Mouse (Mus musculus): Measurements from ENCODE around the gene Rpl13a.
A peak's percentile ranks its signal among the peaks of the same experiment; 100 is the strongest.
"Not testable (repeated sequence)": the region's sequence is repeated elsewhere in the genome, so short reads cannot be mapped to it uniquely, and the experiment has no call there.

The Rpl13a gene

GRCm38 (mm10) chr7:45155590-45155989 is 27.0 kb upstream of the Rpl13a start:
- no peak for DNase-seq

DNA sequence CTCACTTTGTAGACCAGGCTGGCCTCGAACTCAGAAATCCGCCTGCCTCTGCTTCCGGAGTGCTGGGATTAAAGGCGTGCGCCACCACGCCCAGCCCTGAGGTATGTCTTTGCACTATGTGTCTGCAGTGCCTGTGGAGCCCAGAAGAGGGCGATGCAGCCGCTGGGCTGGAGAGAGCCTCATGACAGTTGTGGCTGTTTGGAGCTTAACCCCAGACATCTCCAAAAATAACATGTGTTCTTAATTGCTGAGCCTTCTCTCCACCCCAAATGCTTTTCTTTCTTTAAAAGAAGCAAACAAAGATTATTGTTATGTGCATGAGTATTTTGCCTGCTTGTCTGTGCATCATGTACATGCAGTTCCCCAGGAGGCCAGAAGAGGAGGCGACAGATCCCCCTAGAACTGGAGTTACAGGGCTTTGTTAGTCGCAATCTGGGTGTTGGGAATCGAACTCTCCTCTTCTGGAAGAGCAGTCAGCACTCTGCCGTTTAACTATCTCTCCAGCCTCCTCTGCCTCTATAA is 26.5 kb upstream of the Rpl13a start:
- DNase-seq: peak; percentile 70

- peak; percentile 98 for DNase-seq
Observed at GRCm38 (mm10) chr7:45154096-45154992, 25.8 kb upstream of the Rpl13a start, which contains the start of the genes Pih1d1 and Aldh16a1. Gene Pih1d1, plus strand, starts transcription at chr7:45154303. Gene Aldh16a1, minus strand, starts transcription at chr7:45154584.

DNA sequence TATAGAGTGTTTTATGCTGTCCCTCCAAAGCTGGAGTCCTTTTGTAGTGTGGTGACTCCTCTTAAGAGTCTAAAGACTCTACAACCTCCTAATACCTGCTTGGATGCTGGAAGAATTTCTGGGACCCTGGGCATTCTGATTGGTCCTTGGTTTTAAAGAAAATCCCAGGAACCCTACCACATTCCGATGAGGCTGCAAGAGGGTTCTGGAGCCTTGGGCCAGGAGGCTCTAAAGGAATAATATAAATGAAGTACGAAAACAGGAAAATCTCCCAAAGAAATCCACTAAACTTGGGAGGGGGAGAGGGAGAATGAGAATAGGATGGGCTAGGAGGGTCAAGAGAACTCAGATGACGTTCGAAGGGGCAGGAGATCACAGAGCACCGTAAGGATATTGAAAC is 25.0 kb upstream of the Rpl13a start:
- no peak for DNase-seq

GRCm38 (mm10) chr7:45153052-45153451 is 24.5 kb upstream of the Rpl13a start:
- DNase-seq: not testable (repeated sequence)

DNA sequence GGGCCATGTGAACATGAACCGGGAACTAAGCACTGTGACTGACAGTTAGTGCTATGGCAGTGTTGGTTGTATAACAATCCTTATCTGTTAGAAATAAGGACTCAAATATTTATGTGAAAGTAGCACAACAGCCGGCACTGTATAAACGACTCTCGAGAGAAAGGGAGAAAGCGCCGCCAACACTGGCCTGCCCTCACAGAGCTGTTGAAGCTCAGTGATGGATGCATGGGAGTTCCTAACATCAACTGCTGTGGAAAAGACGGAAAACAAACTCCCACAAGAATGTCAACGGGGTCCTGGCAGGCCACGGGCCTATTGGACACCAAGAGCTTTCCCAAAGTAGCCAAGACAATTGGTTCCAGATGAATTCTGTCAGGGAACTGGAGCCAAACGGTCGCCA is 22.7 kb upstream of the Rpl13a start:
- DNase-seq: no peak

DNA sequence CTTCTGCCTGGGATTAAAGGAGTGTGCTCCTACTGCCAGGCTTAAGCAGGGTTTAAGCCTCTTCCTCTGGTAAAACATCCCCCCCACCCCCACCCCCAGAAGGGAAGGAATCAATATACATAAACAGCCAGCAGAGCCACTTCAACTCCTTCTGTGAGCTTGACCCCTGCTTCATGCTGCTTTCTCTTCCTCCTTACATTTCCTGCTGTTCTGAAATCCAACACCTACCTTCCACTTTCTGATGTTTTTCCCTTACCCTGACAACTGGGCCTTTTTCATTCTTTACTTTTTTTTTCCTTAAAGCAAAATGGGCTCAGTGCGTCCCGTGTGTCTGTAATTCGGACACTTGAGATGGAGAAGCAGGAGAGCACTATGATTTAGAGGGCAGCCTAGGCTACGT is 21.8 kb upstream of the Rpl13a start:
- no peak for DNase-seq

DNA sequence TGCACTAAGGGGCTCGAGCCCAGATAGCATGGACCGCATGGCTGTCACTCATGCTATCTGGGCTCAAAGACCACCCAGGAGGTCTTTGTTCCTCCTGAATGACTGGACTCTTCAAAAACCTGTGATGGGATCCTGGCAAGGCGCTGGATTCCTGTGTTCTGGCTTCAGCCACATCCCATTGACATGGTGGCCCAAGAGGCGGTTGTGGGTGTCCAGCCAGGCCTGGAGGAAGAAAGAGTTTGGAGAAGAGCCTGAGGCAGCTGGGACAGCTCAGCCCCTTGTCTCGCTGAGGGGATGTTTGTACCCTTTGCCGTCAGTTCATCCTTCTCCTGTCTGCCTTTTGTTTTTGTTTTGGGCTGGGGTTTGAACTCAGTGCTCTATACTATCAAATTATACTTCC is 21.0 kb upstream of the Rpl13a start:
- no peak for DNase-seq

- DNase-seq: no peak
Observed at GRCm38 (mm10) chr7:45148534-45149098, 20.1 kb upstream of the Rpl13a start.

- DNase-seq: no peak
Observed at GRCm38 (mm10) chr7:45147899-45148298, 19.3 kb upstream of the Rpl13a start.

DNA sequence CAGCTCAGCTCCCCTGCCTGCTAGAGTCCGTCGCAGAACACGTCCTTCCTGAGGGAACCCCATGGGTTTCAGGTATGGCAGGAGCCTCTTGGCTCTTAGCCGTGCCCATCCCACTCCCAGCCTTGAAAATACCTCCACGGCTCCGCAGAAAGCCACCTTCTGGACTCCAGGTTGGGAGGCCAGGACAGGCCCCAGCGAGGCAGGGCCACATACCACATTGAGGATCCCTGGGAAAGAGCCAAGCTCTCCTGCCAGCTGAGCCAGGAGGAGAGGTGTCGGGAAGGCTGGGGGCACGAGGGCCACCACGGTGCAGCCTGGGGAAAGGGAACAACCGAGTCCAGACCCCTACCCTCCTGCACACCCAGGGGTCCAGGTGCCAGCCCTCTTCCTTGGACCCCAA is 18.7 kb upstream of the Rpl13a start:
- DNase-seq: no peak

- no peak for DNase-seq
Observed at GRCm38 (mm10) chr7:45145460-45145859, 16.9 kb upstream of the Rpl13a start.

DNA sequence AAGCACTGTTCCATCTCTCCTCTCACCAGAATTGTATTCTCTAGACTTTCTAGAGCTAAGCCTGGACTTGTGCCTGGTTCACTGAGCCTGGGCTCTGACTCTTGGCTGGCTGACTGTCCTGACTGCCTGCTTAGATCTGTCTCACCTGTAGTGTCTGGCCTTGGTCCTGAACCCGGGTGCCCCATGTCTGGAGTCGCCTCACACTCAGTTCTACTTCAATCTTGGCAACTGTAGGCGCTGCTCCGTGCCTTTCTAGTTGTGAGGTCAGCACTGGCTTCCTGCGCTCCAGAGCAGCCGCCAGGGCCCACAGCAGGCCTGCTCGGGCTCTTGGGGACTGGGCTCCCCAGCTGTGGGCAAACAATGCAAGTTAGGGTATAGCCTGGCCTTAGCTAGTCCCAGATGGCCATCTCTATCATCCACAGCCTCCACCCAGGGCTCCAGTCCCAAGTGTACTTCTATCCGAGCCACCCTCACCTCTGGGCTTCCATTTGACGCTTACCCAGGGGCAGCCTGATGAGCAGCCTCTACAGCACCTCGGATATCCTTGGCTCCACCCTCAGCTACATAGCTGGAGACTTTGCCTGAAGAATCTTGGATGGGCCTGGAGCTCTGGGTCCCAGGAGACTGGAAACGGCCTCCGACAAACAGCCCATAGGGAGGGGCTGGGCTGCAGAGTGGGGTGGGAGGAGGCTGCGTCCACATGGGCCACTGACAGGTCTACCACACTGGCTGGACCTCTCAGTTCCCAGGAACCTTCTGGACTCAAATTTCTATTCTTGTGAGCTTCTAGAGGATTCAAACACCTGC is 16.0 kb upstream of the Rpl13a start:
- DNase-seq: no peak

- DNase-seq: no peak
Observed at GRCm38 (mm10) chr7:45141914-45142313, 13.4 kb upstream of the Rpl13a start.

GRCm38 (mm10) chr7:45141319-45141718 is 12.8 kb upstream of the Rpl13a start:
- DNase-seq: no peak

- no peak for DNase-seq
Observed at GRCm38 (mm10) chr7:45139904-45140723, 11.6 kb upstream of the Rpl13a start.

DNA sequence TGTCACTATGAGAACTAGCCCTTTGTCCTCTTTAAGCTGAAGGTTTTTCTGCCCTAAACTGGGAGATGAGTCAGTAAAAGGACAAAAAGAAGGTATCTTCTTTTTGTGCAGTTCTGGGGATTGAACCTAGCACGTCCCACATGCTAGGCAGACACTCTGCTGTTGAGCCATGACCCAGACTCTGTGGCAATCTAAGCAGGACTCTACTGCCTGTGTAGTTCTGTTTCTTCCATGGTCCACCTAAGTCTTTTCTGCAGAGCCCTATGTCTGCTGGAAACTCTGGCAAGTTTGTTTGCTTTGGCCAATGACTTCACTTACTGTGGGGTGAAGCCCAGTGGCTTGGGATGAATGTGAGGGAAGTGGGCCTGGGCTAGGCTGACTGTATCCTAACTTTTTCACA is 9.8 kb upstream of the Rpl13a start:
- DNase-seq: no peak

- DNase-seq: peak; percentile 60
Observed at GRCm38 (mm10) chr7:45137171-45138006, 8.8 kb upstream of the Rpl13a start.

DNA sequence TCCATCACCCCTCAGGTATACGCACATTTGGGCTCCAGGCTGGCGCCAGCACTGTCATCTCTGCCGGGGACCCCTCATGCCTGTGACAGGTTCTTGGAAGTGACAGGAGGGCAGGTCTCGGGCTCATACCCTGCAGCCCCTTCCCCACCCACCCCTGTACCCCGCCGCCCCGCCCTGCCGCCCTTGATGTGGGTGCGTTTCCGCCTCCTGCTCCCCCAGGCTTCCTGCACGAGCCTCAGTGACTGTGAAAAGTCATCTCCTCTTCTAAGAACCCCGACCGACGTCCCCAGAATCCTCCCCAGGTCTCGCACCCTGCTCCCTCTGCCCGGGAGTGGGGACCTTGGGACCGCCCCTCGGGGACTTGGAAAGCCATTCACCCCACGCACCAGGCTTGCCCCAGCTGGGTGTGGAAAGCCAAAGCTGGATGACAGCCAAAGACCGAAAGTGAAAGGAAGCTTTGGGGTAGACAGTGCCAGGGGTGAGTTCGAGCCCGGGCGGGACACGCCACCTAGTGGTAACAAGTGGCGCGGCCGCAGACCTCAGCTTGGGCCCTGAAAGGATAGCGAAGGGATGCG is 7.5 kb upstream of the Rpl13a start, which contains the start of the genes Gm45713 and Flt3l:
Gene Gm45713 (minus strand): TSS at position 239 of the 575 bp plus-strand sequence.
Gene Flt3l (minus strand): TSS at position 440 of the 575 bp plus-strand sequence.
- DNase-seq: peak; percentile 89

DNA sequence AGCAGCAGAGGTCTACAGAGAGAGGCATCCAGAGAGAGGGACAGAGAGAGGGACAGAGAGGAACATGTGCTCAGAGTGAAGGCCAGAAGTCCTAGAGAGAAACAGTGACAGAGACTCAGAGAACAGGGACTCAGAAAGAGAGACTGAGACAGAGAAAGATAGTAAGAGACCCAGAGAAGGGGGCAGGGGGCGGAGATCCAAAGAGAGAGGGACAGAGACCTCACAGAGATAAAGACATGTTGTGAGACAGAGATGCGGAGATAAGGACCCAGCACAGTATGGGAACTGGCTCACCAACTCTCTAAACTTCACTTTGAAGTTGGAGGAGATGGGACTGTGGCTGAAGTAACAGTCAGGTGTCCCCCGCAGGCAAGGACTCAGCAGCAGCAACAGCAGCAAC is 6.8 kb upstream of the Rpl13a start:
- peak; percentile 52 for DNase-seq

GRCm38 (mm10) chr7:45134544-45135026 is 6.0 kb upstream of the Rpl13a start:
- peak; percentile 84 for DNase-seq

Data from liver (tissue).